Mouse (Mus musculus) brain, adult 2 months (tissue): ENCODE data around the gene Pspc1.
"Not testable (repeated sequence)": the region's sequence is repeated elsewhere in the genome, so short reads cannot be mapped to it uniquely, and the experiment has no call there.

Experiments
- DNase-seq: peaks from one replicate; pipeline ENCODE4 v3.0.0; 2011; ENCODE audit warnings: low read depth, low spot score

Pspc1 gene

GRCm38 (mm10) chr14:56778200-56778932 is at the start of gene Pspc1:
Pspc1 (minus strand) TSS chr14:56778316.
- DNase-seq = peak; percentile 98

- no peak for DNase-seq
These were observed 46.4 kb upstream of the Pspc1 start for GRCm38 (mm10) chr14:56824562-56824961.

DNA sequence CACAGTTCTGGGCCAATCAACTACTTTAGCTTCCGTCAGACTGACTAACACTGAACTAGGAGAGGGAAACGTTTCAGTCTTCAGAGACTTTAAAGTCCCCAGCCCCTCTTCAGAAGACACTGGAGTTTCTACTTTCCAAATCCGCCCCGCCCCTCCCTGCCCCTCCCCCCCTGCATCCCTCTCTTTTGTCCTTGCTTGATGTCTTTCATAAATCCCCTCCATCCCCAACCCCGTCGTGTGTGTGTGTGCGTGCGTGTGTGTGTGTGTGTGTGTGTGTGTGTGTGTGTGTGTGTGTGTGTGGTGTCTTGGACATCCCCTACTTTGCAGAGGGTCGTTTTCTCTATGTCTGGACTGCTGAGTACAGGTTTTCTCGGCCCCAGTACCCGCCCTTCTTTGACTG is 39.5 kb upstream of the Pspc1 start:
- no peak for DNase-seq

DNA sequence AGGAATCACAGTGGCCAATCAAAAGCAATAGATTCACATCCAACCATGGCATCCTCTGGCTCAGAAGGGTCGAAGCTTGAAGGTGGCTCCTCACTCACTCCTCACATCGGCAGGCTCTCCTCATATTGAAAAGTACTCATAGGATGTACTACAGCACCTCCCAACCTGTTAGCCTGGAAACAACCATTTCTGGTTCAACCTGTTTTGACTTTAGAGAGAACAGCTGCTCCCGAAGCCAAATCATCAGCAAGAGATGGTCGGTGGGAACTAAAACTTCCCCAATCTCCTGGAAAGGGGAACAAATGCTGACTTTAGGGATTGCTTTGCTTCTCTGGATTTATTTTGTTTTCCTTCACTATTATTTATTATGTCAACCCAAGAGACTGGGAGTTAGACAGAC is 39.0 kb upstream of the Pspc1 start:
- DNase-seq = no peak

DNA sequence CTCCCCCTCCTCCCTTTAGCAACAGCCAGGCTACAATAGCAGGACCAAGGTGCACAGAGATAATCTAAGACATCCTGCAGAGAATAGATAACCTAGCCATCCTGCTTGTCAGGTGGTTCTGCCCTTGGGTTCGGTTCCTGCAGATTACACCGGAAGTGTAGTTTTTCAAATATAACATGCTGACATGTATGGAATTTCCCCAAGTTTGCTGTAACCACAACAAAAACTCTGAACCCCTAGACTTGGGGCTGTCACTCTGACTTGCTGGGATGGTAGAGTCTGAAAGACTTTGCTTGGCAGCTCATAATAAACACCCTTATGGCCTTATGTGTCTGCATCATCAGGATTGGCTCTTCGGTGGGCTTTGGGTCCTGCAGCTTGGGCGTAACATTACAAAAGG is 38.4 kb upstream of the Pspc1 start:
- no peak for DNase-seq

- DNase-seq = peak; percentile 93
These were observed 34.5 kb upstream of the Pspc1 start for GRCm38 (mm10) chr14:56812520-56813036.

GRCm38 (mm10) chr14:56811701-56812339 is 33.7 kb upstream of the Pspc1 start, which contains the start of gene Zmym5:
Zmym5 (minus strand) TSS chr14:56811716.
- DNase-seq = peak; percentile 75

GRCm38 (mm10) chr14:56810781-56811690 is 32.9 kb upstream of the Pspc1 start:
- DNase-seq = peak; percentile 49

GRCm38 (mm10) chr14:56793243-56793642 is 15.1 kb upstream of the Pspc1 start:
- peak; percentile 77 for DNase-seq

DNA sequence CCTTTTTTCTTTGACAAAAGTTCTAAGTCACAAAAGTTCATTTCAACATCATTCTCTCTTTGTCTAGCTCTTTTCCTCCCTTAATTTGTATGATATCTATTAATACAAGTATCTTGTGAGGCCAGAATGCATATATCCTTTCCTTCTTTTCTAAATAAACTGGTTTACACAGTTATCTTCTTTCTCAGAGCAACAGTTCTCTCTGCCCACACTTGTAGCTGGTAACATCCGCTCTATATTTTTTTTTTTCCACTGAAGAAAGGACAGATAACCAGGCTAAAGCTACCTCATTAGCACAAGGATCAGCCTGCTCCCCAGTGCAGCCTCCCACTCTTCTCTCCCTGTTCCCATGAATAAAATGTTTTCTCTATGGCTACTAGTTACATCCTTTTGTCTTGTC is 6.5 kb upstream of the Pspc1 start:
- no peak for DNase-seq

GRCm38 (mm10) chr14:56778933-56779300 is 801 bp upstream of the Pspc1 start:
- no peak for DNase-seq

DNA sequence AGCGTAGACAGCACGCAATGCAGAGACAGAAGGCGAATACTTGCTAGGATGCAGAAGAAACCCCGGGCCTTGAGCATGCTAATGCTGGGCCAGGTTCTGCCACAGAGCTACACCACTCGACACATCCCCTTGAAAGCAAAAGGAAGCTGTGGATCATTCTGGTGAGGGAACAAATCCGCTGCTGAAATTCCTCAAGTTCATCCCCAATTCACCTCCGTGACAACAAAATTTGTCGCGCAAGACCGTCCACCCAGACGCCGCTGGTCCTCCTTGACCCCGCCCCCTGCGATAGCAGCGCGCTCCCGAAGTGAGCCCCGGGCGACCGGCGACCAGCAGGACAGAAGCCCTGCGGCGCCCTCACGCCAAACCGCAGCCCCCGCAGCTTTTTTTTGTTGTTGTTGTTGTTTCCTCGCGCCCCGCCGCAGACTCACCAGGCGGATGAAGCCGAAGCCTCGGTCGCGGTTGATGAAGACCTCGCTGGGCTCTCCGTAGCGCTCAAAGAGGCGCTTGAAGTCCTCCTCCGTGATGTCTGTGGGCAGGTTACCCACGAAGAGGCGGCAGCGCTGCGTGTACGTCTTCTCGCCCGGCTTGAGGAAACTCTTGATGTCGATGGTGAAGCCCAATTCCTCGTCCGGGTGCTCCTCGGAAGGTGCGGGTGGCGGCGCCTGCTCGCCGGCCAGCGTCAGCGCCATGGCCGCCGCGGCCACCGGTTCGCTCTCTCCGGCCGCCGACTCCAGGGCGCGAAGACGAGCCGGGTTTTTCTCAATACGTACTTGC is 568 bp downstream of the Pspc1 start:
- DNase-seq = peak; percentile 74

- DNase-seq = peak; percentile 15
These were observed 1.4 kb downstream of the Pspc1 start for GRCm38 (mm10) chr14:56776571-56777238.

DNA sequence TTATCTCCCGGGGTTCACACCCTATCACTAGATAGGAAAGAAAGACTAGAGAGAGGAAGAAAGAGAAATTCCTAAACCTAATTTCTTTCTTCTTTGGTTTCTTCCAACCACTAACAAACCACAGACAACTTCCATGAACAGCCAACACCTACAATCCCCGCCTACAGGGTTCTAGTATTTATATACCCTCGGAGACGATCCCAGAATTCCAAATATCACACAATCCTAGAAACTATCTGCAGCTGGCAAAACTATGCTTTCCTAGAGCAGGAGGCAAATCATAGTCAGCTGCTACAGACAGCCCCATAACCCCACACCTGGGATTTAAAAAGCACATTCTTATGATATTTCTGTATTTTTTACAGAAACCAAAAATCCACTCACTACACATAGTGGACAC is 2.7 kb downstream of the Pspc1 start:
- DNase-seq = peak; percentile 50

GRCm38 (mm10) chr14:56766438-56766837 is 11.7 kb downstream of the Pspc1 start:
- not testable (repeated sequence) for DNase-seq

GRCm38 (mm10) chr14:56765117-56765516 is 13.0 kb downstream of the Pspc1 start:
- DNase-seq = not testable (repeated sequence)

GRCm38 (mm10) chr14:56751282-56751681 is 26.8 kb downstream of the Pspc1 start:
- DNase-seq = peak; percentile 83

GRCm38 (mm10) chr14:56740175-56740574 is 37.9 kb downstream of the Pspc1 start:
- DNase-seq = no peak

DNA sequence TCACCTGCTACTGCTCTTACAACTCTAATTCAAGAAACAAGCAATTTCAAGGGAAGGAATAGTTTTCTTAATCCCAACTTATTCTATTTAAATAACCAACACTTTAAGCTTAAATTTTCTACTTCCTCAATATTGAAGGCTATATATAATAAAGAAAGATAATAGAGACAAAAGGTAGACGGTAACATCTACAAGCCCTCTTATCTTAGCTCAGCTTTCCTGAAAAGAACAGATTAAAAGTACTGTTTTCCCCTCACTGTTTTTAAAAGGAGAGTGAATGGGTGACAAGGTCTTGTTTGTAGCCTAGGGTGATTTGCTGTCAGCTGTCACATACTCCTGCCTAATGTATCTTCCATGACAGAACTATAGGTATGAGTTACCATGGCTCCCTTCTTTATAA is 51.6 kb downstream of the Pspc1 start:
- no peak for DNase-seq

DNA sequence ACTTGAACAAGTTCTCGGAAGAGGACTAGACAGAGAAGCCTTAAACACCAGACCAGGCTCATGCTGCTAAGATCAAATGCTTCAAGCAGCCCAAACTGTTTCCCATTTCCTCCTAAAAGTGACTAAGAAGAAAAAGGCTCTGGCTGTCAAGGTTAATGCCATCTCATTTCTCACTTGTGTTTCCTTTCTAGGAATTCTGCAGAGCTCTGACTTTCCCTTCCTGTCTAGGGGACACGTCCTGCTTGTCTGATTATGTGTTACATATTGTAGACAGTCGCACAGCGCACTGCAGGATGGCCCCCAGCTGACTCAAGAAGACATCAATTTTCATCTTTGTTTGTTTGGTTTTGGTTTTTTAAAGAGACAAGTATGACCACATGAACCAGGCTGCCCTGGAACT is 72.4 kb downstream of the Pspc1 start:
- DNase-seq = no peak

- DNase-seq = no peak
These were observed 75.5 kb downstream of the Pspc1 start for GRCm38 (mm10) chr14:56702644-56703043.
